In genomic region chr10:111196191-111196590, GRCm38 (mm10) we compare ENCODE assay signal across 21 mouse cellular contexts. TPM values are rescaled to one million over a fixed set of nuclear protein-coding genes. Genes with fewer than 3 reads are reported as not detected.
A peak's percentile ranks its signal among the peaks of the same experiment; 100 is the strongest.
DNase-seq lines count a peak whose midpoint lies in the region; ATAC-seq and TF ChIP-seq lines count a peak whose summit lies in the region.
"Had no signal": no experiment of that assay in that cellular context is flagged by ENCODE, and none has a peak within 500 bp of the region (broad histone marks: within the 10 kb centered on the region; RNA-seq: fewer than 3 reads in every experiment).

No protein-coding gene starts in this region.

- peaks cover 7% of the 10 kb centered on the region; the same call in 1 of the 2 replicates for H3K36me3 ChIP-seq in hindbrain, embryonic 10.5 days
- no peaks in the 10 kb centered on the region for H3K36me3 ChIP-seq in hindbrain, embryonic 16.5 days (ENCODE audit: control insufficient read depth, insufficient read depth, low read length)
- H3K36me3 ChIP-seq in lung, embryonic 16.5 days (ENCODE audit: control insufficient read depth, insufficient read depth, low read length) = no peaks in the 10 kb centered on the region

- no peak overlapping the region for H3K4me2 ChIP-seq in hindbrain, embryonic 16.5 days (ENCODE audit: low read length)
- no peak overlapping the region for H3K4me2 ChIP-seq in lung, embryonic 16.5 days (ENCODE audit: low read depth, low read length)
- H3K4me2 ChIP-seq: embryonic facial prominence, embryonic 13.5 days; forebrain, embryonic 13.5 days; heart, embryonic 11.5 days; heart, embryonic 15.5 days had no signal

- no peaks in the 10 kb centered on the region for H3K27me3 ChIP-seq in hindbrain, embryonic 10.5 days (ENCODE audit: insufficient read depth, poor library complexity, severe bottlenecking)
- H3K27me3 ChIP-seq in hindbrain, embryonic 16.5 days (replicated peaks; ENCODE audit: control insufficient read depth, insufficient read depth, low read length) = no peaks in the 10 kb centered on the region
- H3K27me3 ChIP-seq in lung, embryonic 16.5 days (ENCODE audit: control insufficient read depth, insufficient read depth, low read depth, low read length) = no peaks in the 10 kb centered on the region
- H3K27me3 ChIP-seq: CH12.LX; embryonic facial prominence, embryonic 13.5 days; forebrain, embryonic 13.5 days; heart, embryonic 15.5 days; Patski had no signal

- TF ChIP-seq CTCF in lung, adult 2 months (IDR thresholded peaks at IDR 0.05; ENCODE audit: insufficient read depth, low read length) = no peak
- TF ChIP-seq CTCF in olfactory bulb, adult 2 months (IDR thresholded peaks at IDR 0.05; ENCODE audit: insufficient read depth, low read depth, low read length) = no peak

- H3K27ac ChIP-seq in hindbrain, embryonic 10.5 days = peak overlapping the region; percentile 3; the same call in 1 of the 2 replicates
- H3K27ac ChIP-seq in hindbrain, embryonic 16.5 days (ENCODE audit: low read depth, low read length) = no peak overlapping the region
- H3K27ac ChIP-seq in lung, embryonic 16.5 days (ENCODE audit: low read length) = no peak overlapping the region
- H3K27ac ChIP-seq in olfactory bulb, adult 2 months (ENCODE audit: insufficient read depth, low read depth, low read length) = 0 out of 2 replicates have a peak overlapping the region, but pooled peaks have one; percentile 12
- H3K27ac ChIP-seq: embryonic facial prominence, embryonic 13.5 days; forebrain, embryonic 13.5 days; heart, embryonic 15.5 days; hindbrain, postnatal 0 days had no signal

- no peak for DNase-seq in hindbrain, embryonic 10.5 days (ENCODE audit: low spot score)
- DNase-seq in lung, adult 2 months = no peak
- DNase-seq: adrenal gland, postnatal 14 days; cerebellum, adult 18-20 months; cerebellum, adult 9-11 months; cerebellum, postnatal 36 days; gastrocnemius, postnatal 36 days; heart, adult 18-20 months; heart, postnatal 14 days had no signal

- ATAC-seq in hindbrain, embryonic 16.5 days = no peak
- 0 out of 2 replicates have a peak, but pooled peaks have one; percentile 5 for ATAC-seq in lung, embryonic 16.5 days (ENCODE audit: low read depth)
- ATAC-seq in erythroid progenitor cell, adult 5-6 weeks (replicated peaks; ENCODE audit: low FRiP score, poor library complexity, severe bottlenecking) = 0 out of 2 replicates have a peak, but pooled peaks have one; percentile 5
- ATAC-seq: activated CD4-positive, CD25-positive, alpha-beta regulatory T cell, adult 4 months; forebrain, embryonic 13.5 days; hindbrain, postnatal 0 days; Patski had no signal

- H3K4me3 ChIP-seq in hindbrain, embryonic 10.5 days = no peak overlapping the region
- no peak overlapping the region for H3K4me3 ChIP-seq in hindbrain, embryonic 16.5 days (ENCODE audit: low read length)
- no peak overlapping the region for H3K4me3 ChIP-seq in lung, embryonic 16.5 days (ENCODE audit: low read length)
- no peak overlapping the region for H3K4me3 ChIP-seq in lung, adult 2 months (replicated peaks; ENCODE audit: extremely low read depth, low read depth, low read length)
- H3K4me3 ChIP-seq in olfactory bulb, adult 2 months (ENCODE audit: insufficient read depth, low read depth, low read length) = no peak overlapping the region
- H3K4me3 ChIP-seq: embryonic facial prominence, embryonic 13.5 days; forebrain, embryonic 13.5 days; heart, embryonic 15.5 days had no signal

- WGBS in hindbrain, embryonic 10.5 days = 84% methylated on average over 2 of the region's 2 CpGs
- WGBS in hindbrain, embryonic 16.5 days = 97% methylated on average over 2 of the region's 2 CpGs
- 86% methylated on average over 2 of the region's 2 CpGs for WGBS in lung, embryonic 16.5 days
- WGBS in lung, adult 2 months = 98% methylated on average over 2 of the region's 2 CpGs
- 98% methylated on average over 2 of the region's 2 CpGs for WGBS in olfactory bulb, adult 2 months

- no peaks in the 10 kb centered on the region for H3K9me3 ChIP-seq in hindbrain, embryonic 10.5 days
- no peaks in the 10 kb centered on the region for H3K9me3 ChIP-seq in hindbrain, embryonic 16.5 days (ENCODE audit: control insufficient read depth, low read length)
- H3K9me3 ChIP-seq in lung, embryonic 16.5 days (ENCODE audit: control insufficient read depth, low read length) = no peaks in the 10 kb centered on the region
- H3K9me3 ChIP-seq: embryonic facial prominence, embryonic 13.5 days; forebrain, embryonic 13.5 days; heart, embryonic 15.5 days had no signal

- no peak for TF ChIP-seq POLR2A in lung, adult 2 months (IDR thresholded peaks at IDR 0.05; ENCODE audit: borderline replicate concordance, extremely low read depth, low read depth, low read length)
- no peak for TF ChIP-seq POLR2A in olfactory bulb, adult 2 months (IDR thresholded peaks at IDR 0.05; ENCODE audit: insufficient read depth, low read depth, low read length)

- H3K9ac ChIP-seq in hindbrain, embryonic 16.5 days (ENCODE audit: low read depth, low read length) = no peak overlapping the region
- no peak overlapping the region for H3K9ac ChIP-seq in lung, embryonic 16.5 days (ENCODE audit: low read length)
- H3K9ac ChIP-seq: embryonic facial prominence, embryonic 13.5 days; forebrain, embryonic 13.5 days; heart, embryonic 15.5 days had no signal

- H3K4me1 ChIP-seq in hindbrain, embryonic 10.5 days (replicated peaks) = no peaks in the 10 kb centered on the region
- no peaks in the 10 kb centered on the region for H3K4me1 ChIP-seq in hindbrain, embryonic 16.5 days (ENCODE audit: control insufficient read depth, insufficient read depth, low read depth, low read length)
- 0 out of 2 replicates have a peak, but pooled peaks cover 4% of the 10 kb centered on the region for H3K4me1 ChIP-seq in lung, embryonic 16.5 days (replicated peaks; ENCODE audit: control insufficient read depth, insufficient read depth, low read length)
- H3K4me1 ChIP-seq in lung, adult 2 months (ENCODE audit: control insufficient read depth, insufficient read depth, low read length) = no peaks in the 10 kb centered on the region; the same call in 1 of the 2 replicates
- peaks cover 15% of the 10 kb centered on the region for H3K4me1 ChIP-seq in olfactory bulb, adult 2 months (ENCODE audit: control insufficient read depth, insufficient read depth, low read length)
- H3K4me1 ChIP-seq: embryonic facial prominence, embryonic 13.5 days had no signal

RNA-seq across cellular contexts. Expression of gene Osbpl8, which starts 31.6 kb away (rescaled TPM):
- 9.2 and 9.4 TPM in 2 replicates for polyA plus RNA-seq in hindbrain, embryonic 10.5 days (2016; fragmentation: Nextera tagmentation; extraction: Ambion mirVana)
- polyA plus RNA-seq in hindbrain, embryonic 16.5 days (2015; fragmentation: Nextera tagmentation; extraction: Ambion mirVana) = 12.5 and 13.2 TPM in 2 replicates
- polyA plus RNA-seq in lung, embryonic 16.5 days (2015; fragmentation: Nextera tagmentation; extraction: Ambion mirVana) = 8.1 and 8.9 TPM in 2 replicates
- polyA plus RNA-seq in lung, adult 2 months (2012; rRNA removed) = 5.7 and 8.3 TPM in 2 replicates
- total RNA-seq in erythroid progenitor cell, adult 5-6 weeks (2015; ENCODE audit: low replicate concordance) = 108 and 133 TPM in 2 replicates
- total RNA-seq in erythroid progenitor cell, adult 5-6 weeks (2017; ENCODE audit: low replicate concordance) = 178 and 185 TPM in 2 replicates
- polyA plus RNA-seq in olfactory bulb, adult 2 months (2012; ENCODE audit: insufficient read depth, insufficient read length, low replicate concordance, missing spikeins) = not detected in 2 replicates

Comparison
In these comparisons a context has a peak if more than half of its experiments do, and no peak if none do; other contexts are left out.
1. H3K27ac ChIP-seq: peak in hindbrain, embryonic 10.5 days (single experiment) and olfactory bulb, adult 2 months (single experiment); none in hindbrain, embryonic 16.5 days (single experiment) and lung, embryonic 16.5 days (single experiment).